Mouse (Mus musculus): ENCODE data around the gene Rab25. TPM values are rescaled to one million over a fixed set of nuclear protein-coding genes. Genes with fewer than 3 reads are reported as not detected.

The Rab25 gene
- polyA plus RNA-seq, 1 experiment = 9.3 TPM

GRCm38 (mm10) chr3:88552676-88553524 lies 4.8 kb upstream of the Rab25 start, which contains the start of gene Lamtor2:
Gene Lamtor2, minus strand, starts transcription at chr3:88553074.
- H3K27me3 ChIP-seq (ENCODE audit: control insufficient read depth, insufficient read depth, low read length) = no peaks in the 10 kb centered on the region
- WGBS = under 1% methylated on average over 48 of the region's 48 CpGs
- TF ChIP-seq CTCF (IDR thresholded peaks at IDR 0.05; ENCODE audit: borderline replicate concordance, control insufficient read depth, extremely low read depth, insufficient read depth, low read length, poor library complexity) (0 out of 2 replicates have a peak, but pooled peaks have one; percentile 15), POLR2A (IDR thresholded peaks at IDR 0.05; ENCODE audit: control insufficient read depth, extremely low read depth, insufficient read depth, low read length, poor library complexity) (peak; percentile 72)
- DNase-seq = peak; percentile 95
- peaks cover 12% of the 10 kb centered on the region for H3K4me1 ChIP-seq (replicated peaks; ENCODE audit: control insufficient read depth, insufficient read depth, low read length)
- peak within 1 kb of the TSS; percentile 73 for H3K27ac ChIP-seq (ENCODE audit: control insufficient read depth, insufficient read depth, low read length)
- H3K36me3 ChIP-seq (ENCODE audit: control insufficient read depth, insufficient read depth, low read length) = no peaks in the 10 kb centered on the region; the same call in 1 of the 2 replicates
- H3K4me3 ChIP-seq (ENCODE audit: control insufficient read depth, insufficient read depth, low read length) = peak within 1 kb of the TSS; percentile 92

- H3K4me1 ChIP-seq (replicated peaks; ENCODE audit: control insufficient read depth, insufficient read depth, low read length) = peaks cover 12% of the 10 kb centered on the region
- peak overlapping the region; percentile 92 for H3K4me3 ChIP-seq (ENCODE audit: control insufficient read depth, insufficient read depth, low read length)
- WGBS = 5% methylated on average over 16 of the region's 16 CpGs
- no peaks in the 10 kb centered on the region for H3K27me3 ChIP-seq (ENCODE audit: control insufficient read depth, insufficient read depth, low read length)
- DNase-seq = no peak
- H3K36me3 ChIP-seq (ENCODE audit: control insufficient read depth, insufficient read depth, low read length) = no peaks in the 10 kb centered on the region
- TF ChIP-seq CTCF (IDR thresholded peaks at IDR 0.05; ENCODE audit: borderline replicate concordance, control insufficient read depth, extremely low read depth, insufficient read depth, low read length, poor library complexity) (no peak), POLR2A (IDR thresholded peaks at IDR 0.05; ENCODE audit: control insufficient read depth, extremely low read depth, insufficient read depth, low read length, poor library complexity) (no peak)
- H3K27ac ChIP-seq (ENCODE audit: control insufficient read depth, insufficient read depth, low read length) = no peak overlapping the region
These were observed 4.1 kb upstream of the Rab25 start for GRCm38 (mm10) chr3:88552082-88552645.

- TF ChIP-seq POLR2A (IDR thresholded peaks at IDR 0.05; ENCODE audit: control insufficient read depth, extremely low read depth, insufficient read depth, low read length, poor library complexity) (no peak), CTCF (IDR thresholded peaks at IDR 0.05; ENCODE audit: borderline replicate concordance, control insufficient read depth, extremely low read depth, insufficient read depth, low read length, poor library complexity) (no peak)
- H3K27me3 ChIP-seq (ENCODE audit: control insufficient read depth, insufficient read depth, low read length) = no peaks in the 10 kb centered on the region
- WGBS = 97% methylated on average over 4 of the region's 4 CpGs
- H3K36me3 ChIP-seq (ENCODE audit: control insufficient read depth, insufficient read depth, low read length) = no peaks in the 10 kb centered on the region
- H3K27ac ChIP-seq (ENCODE audit: control insufficient read depth, insufficient read depth, low read length) = no peak overlapping the region
- H3K4me3 ChIP-seq (ENCODE audit: control insufficient read depth, insufficient read depth, low read length) = no peak overlapping the region
- no peak for DNase-seq
- peaks cover 12% of the 10 kb centered on the region for H3K4me1 ChIP-seq (replicated peaks; ENCODE audit: control insufficient read depth, insufficient read depth, low read length)
These were observed 3.5 kb upstream of the Rab25 start for GRCm38 (mm10) chr3:88551586-88551985.

GRCm38 (mm10) chr3:88546674-88547418 lies 1.3 kb downstream of the Rab25 start:
- peaks cover 3% of the 10 kb centered on the region; the same call in 1 of the 2 replicates for H3K4me1 ChIP-seq (replicated peaks; ENCODE audit: control insufficient read depth, insufficient read depth, low read length)
- no peaks in the 10 kb centered on the region for H3K36me3 ChIP-seq (ENCODE audit: control insufficient read depth, insufficient read depth, low read length)
- no peak overlapping the region for H3K4me3 ChIP-seq (ENCODE audit: control insufficient read depth, insufficient read depth, low read length)
- no peaks in the 10 kb centered on the region for H3K27me3 ChIP-seq (ENCODE audit: control insufficient read depth, insufficient read depth, low read length)
- TF ChIP-seq CTCF (IDR thresholded peaks at IDR 0.05; ENCODE audit: borderline replicate concordance, control insufficient read depth, extremely low read depth, insufficient read depth, low read length, poor library complexity) = no peak
- TF ChIP-seq POLR2A (IDR thresholded peaks at IDR 0.05; ENCODE audit: control insufficient read depth, extremely low read depth, insufficient read depth, low read length, poor library complexity) = no peak
- no peak overlapping the region for H3K27ac ChIP-seq (ENCODE audit: control insufficient read depth, insufficient read depth, low read length)
- WGBS = 89% methylated on average over 6 of the region's 6 CpGs
- no peak for DNase-seq

GRCm38 (mm10) chr3:88544955-88545591 lies 3.0 kb downstream of the Rab25 start:
- Histone ChIP-seq H3K4me3 (ENCODE audit: control insufficient read depth, insufficient read depth, low read length) (no peak overlapping the region), H3K36me3 (ENCODE audit: control insufficient read depth, insufficient read depth, low read length) (no peaks in the 10 kb centered on the region), H3K27ac (ENCODE audit: control insufficient read depth, insufficient read depth, low read length) (no peak overlapping the region), H3K4me1 (replicated peaks; ENCODE audit: control insufficient read depth, insufficient read depth, low read length) (peaks cover 8% of the 10 kb centered on the region), H3K27me3 (ENCODE audit: control insufficient read depth, insufficient read depth, low read length) (no peaks in the 10 kb centered on the region)
- 60% methylated on average over 20 of the region's 20 CpGs for WGBS
- TF ChIP-seq POLR2A (IDR thresholded peaks at IDR 0.05; ENCODE audit: control insufficient read depth, extremely low read depth, insufficient read depth, low read length, poor library complexity) (no peak), CTCF (IDR thresholded peaks at IDR 0.05; ENCODE audit: borderline replicate concordance, control insufficient read depth, extremely low read depth, insufficient read depth, low read length, poor library complexity) (no peak)
- DNase-seq = no peak

GRCm38 (mm10) chr3:88544514-88544913 lies 3.6 kb downstream of the Rab25 start:
- Histone ChIP-seq H3K4me1 (replicated peaks; ENCODE audit: control insufficient read depth, insufficient read depth, low read length) (peaks cover 9% of the 10 kb centered on the region), H3K27me3 (ENCODE audit: control insufficient read depth, insufficient read depth, low read length) (no peaks in the 10 kb centered on the region), H3K36me3 (ENCODE audit: control insufficient read depth, insufficient read depth, low read length) (no peaks in the 10 kb centered on the region), H3K27ac (ENCODE audit: control insufficient read depth, insufficient read depth, low read length) (no peak overlapping the region), H3K4me3 (ENCODE audit: control insufficient read depth, insufficient read depth, low read length) (no peak overlapping the region)
- 84% methylated on average over 5 of the region's 5 CpGs for WGBS
- DNase-seq = no peak
- TF ChIP-seq POLR2A (IDR thresholded peaks at IDR 0.05; ENCODE audit: control insufficient read depth, extremely low read depth, insufficient read depth, low read length, poor library complexity) (no peak), CTCF (IDR thresholded peaks at IDR 0.05; ENCODE audit: borderline replicate concordance, control insufficient read depth, extremely low read depth, insufficient read depth, low read length, poor library complexity) (no peak)

Data from thymus, adult 2 months (tissue).